Mouse (Mus musculus) forebrain, embryonic 10.5 days (tissue): ENCODE results near the gene Anks1b. TPM values are rescaled to one million over a fixed set of nuclear protein-coding genes. Genes with fewer than 3 reads are reported as not detected.

ENCODE experiments used
- DNase-seq: peaks from one replicate; pipeline ENCODE4 v3.0.0-alpha.2; 2017; ENCODE audit warnings: low spot score; ENCODE audit errors: extremely low spot score
- H3K27ac ChIP-seq: fragments of 300-500 bp; sonication (generic); 2 replicates; pipeline ENCODE4 v1.5.1; 2016; ENCODE audit warnings: mild to moderate bottlenecking
- H3K27me3 ChIP-seq: fragments of 300-500 bp; sonication (generic); 2 replicates; pipeline ENCODE4 v1.6.1; 2016; ENCODE audit warnings: mild to moderate bottlenecking; ENCODE audit not compliant: poor library complexity, severe bottlenecking
- H3K36me3 ChIP-seq: fragments of 300-500 bp; sonication (generic); replicated peaks from 2 replicates; pipeline ENCODE4 v1.6.1; 2016; ENCODE audit warnings: mild to moderate bottlenecking, moderate library complexity
- H3K4me1 ChIP-seq: fragments of 300-500 bp; sonication (generic); 2 replicates; pipeline ENCODE4 v1.6.1; 2016
- H3K4me3 ChIP-seq: fragments of 300-500 bp; sonication (generic); 2 replicates; pipeline ENCODE4 v1.5.1; 2016; ENCODE audit warnings: mild to moderate bottlenecking, moderate library complexity
- H3K9me3 ChIP-seq: fragments of 300-500 bp; sonication (generic); 2 replicates; pipeline ENCODE4 v1.6.1; 2016; ENCODE audit warnings: mild to moderate bottlenecking, moderate library complexity
- WGBS: fragments of 180-500 bp; shearing (Covaris S2); methylation state at CpG from one replicate; pipeline ENCODE4 v1.1.7; 2016; 5-methylcytosine and 5-hydroxymethylcytosine counted together
- polyA plus RNA-seq: library from polyadenylated mRNA; unstranded; fragments of >200 nt; fragmentation: Nextera tagmentation; extraction: Ambion mirVana; gene quantifications from 2 replicates; pipeline ENCODE4 v1.2.1, GENCODE M21; 2016

Gene Anks1b
- polyA plus RNA-seq, 1 experiment from 2014 or later = 3.1 TPM

- peaks cover 21% of the 10 kb centered on the region for H3K27me3 ChIP-seq
- H3K27ac ChIP-seq = no peak overlapping the region
- no peak for DNase-seq
- no peak overlapping the region for H3K4me3 ChIP-seq
- no peaks in the 10 kb centered on the region for H3K9me3 ChIP-seq
- H3K4me1 ChIP-seq = peaks cover 12% of the 10 kb centered on the region
- 90% methylated on average over 13 of the region's 13 CpGs for whole genome bisulfite sequencing
- H3K36me3 ChIP-seq = no peaks in the 10 kb centered on the region
Measured at GRCm38 (mm10) chr10:90723941-90724341, 850.6 kb downstream of the Anks1b start.

- H3K4me1 ChIP-seq = peaks cover 17% of the 10 kb centered on the region
- no peak overlapping the region for H3K27ac ChIP-seq
- DNase-seq = no peak
- whole genome bisulfite sequencing = 75% methylated on average over 1 of the region's 1 CpGs
- no peaks in the 10 kb centered on the region for H3K36me3 ChIP-seq
- H3K4me3 ChIP-seq = no peak overlapping the region
- no peaks in the 10 kb centered on the region for H3K9me3 ChIP-seq
- peaks cover 21% of the 10 kb centered on the region for H3K27me3 ChIP-seq
Measured at GRCm38 (mm10) chr10:90724931-90725330, 851.6 kb downstream of the Anks1b start.

- no peaks in the 10 kb centered on the region for H3K9me3 ChIP-seq
- H3K36me3 ChIP-seq = no peaks in the 10 kb centered on the region
- 35% methylated on average over 22 of the region's 22 CpGs for WGBS
Measured at GRCm38 (mm10) chr10:90728401-90729358, 855.4 kb downstream of the Anks1b start.

GRCm38 (mm10) chr10:90729527-90729926, 856.2 kb downstream of the Anks1b start:
- 61% methylated on average over 10 of the region's 10 CpGs for WGBS
- Histone ChIP-seq H3K27ac (no peak overlapping the region), H3K4me1 (peaks cover 12% of the 10 kb centered on the region), H3K4me3 (no peak overlapping the region), H3K27me3 (peaks cover 21% of the 10 kb centered on the region), H3K9me3 (no peaks in the 10 kb centered on the region), H3K36me3 (no peaks in the 10 kb centered on the region)
- no peak for DNase-seq

More at GRCm38 (mm10) chr10:90728401-90729358, 855.4 kb downstream of the Anks1b start:
- Histone ChIP-seq H3K4me1 (peaks cover 12% of the 10 kb centered on the region), H3K4me3 (peak overlapping the region; percentile 36), H3K27me3 (peaks cover 21% of the 10 kb centered on the region), H3K27ac (no peak overlapping the region)
- peak; percentile 65 for DNase-seq

GRCm38 (mm10) chr10:90732823-90733222, 859.5 kb downstream of the Anks1b start:
- Histone ChIP-seq H3K36me3 (no peaks in the 10 kb centered on the region), H3K27ac (no peak overlapping the region), H3K4me1 (peaks cover 12% of the 10 kb centered on the region), H3K9me3 (no peaks in the 10 kb centered on the region), H3K4me3 (no peak overlapping the region), H3K27me3 (peaks cover 8% of the 10 kb centered on the region)
- WGBS = 80% methylated on average over 4 of the region's 4 CpGs
- no peak for DNase-seq

GRCm38 (mm10) chr10:90733632-90734031, 860.3 kb downstream of the Anks1b start:
- no peak overlapping the region for H3K27ac ChIP-seq
- H3K4me1 ChIP-seq = peaks cover 8% of the 10 kb centered on the region
- DNase-seq = peak; percentile 34
- 29% methylated on average over 5 of the region's 5 CpGs for WGBS
- no peaks in the 10 kb centered on the region for H3K27me3 ChIP-seq
- H3K36me3 ChIP-seq = no peaks in the 10 kb centered on the region
- no peaks in the 10 kb centered on the region for H3K9me3 ChIP-seq
- H3K4me3 ChIP-seq = no peak overlapping the region

- no peaks in the 10 kb centered on the region for H3K9me3 ChIP-seq
- no peaks in the 10 kb centered on the region for H3K4me1 ChIP-seq
- WGBS = 82% methylated on average over 2 of the region's 2 CpGs
- DNase-seq = no peak
- no peak overlapping the region for H3K27ac ChIP-seq
- no peaks in the 10 kb centered on the region for H3K36me3 ChIP-seq
- no peaks in the 10 kb centered on the region for H3K27me3 ChIP-seq
- no peak overlapping the region for H3K4me3 ChIP-seq
Measured at GRCm38 (mm10) chr10:90738475-90738874, 865.2 kb downstream of the Anks1b start.

- Histone ChIP-seq H3K9me3 (no peaks in the 10 kb centered on the region), H3K27ac (no peak overlapping the region), H3K36me3 (no peaks in the 10 kb centered on the region), H3K27me3 (no peaks in the 10 kb centered on the region), H3K4me3 (no peak overlapping the region), H3K4me1 (no peaks in the 10 kb centered on the region)
- DNase-seq = no peak
- WGBS = 92% methylated on average over 5 of the region's 5 CpGs
Measured at GRCm38 (mm10) chr10:90740956-90741355, 867.6 kb downstream of the Anks1b start.

GRCm38 (mm10) chr10:90751889-90752288, 878.6 kb downstream of the Anks1b start:
- H3K27ac ChIP-seq = no peak overlapping the region

GRCm38 (mm10) chr10:90753106-90753505, 879.8 kb downstream of the Anks1b start:
- Histone ChIP-seq H3K36me3 (no peaks in the 10 kb centered on the region), H3K4me3 (no peak overlapping the region), H3K4me1 (no peaks in the 10 kb centered on the region), H3K27ac (no peak overlapping the region), H3K27me3 (no peaks in the 10 kb centered on the region), H3K9me3 (peaks cover 3% of the 10 kb centered on the region; the same call in 1 of the 2 replicates)
- no peak for DNase-seq
- WGBS = 83% methylated on average over 9 of the region's 9 CpGs

More at GRCm38 (mm10) chr10:90751889-90752288, 878.6 kb downstream of the Anks1b start:
- Histone ChIP-seq H3K4me3 (no peak overlapping the region), H3K36me3 (no peaks in the 10 kb centered on the region), H3K9me3 (peaks cover 3% of the 10 kb centered on the region; the same call in 1 of the 2 replicates), H3K27me3 (no peaks in the 10 kb centered on the region), H3K4me1 (no peaks in the 10 kb centered on the region)
- 90% methylated on average over 5 of the region's 5 CpGs for WGBS
- no peak for DNase-seq

- no peak overlapping the region for H3K27ac ChIP-seq
- no peaks in the 10 kb centered on the region for H3K4me1 ChIP-seq
- H3K36me3 ChIP-seq = no peaks in the 10 kb centered on the region
- no peaks in the 10 kb centered on the region for H3K27me3 ChIP-seq
- 89% methylated on average over 4 of the region's 4 CpGs for WGBS
- DNase-seq = no peak
- no peak overlapping the region for H3K4me3 ChIP-seq
- no peaks in the 10 kb centered on the region for H3K9me3 ChIP-seq
Measured at GRCm38 (mm10) chr10:90757773-90758172, 884.5 kb downstream of the Anks1b start.

- DNase-seq = no peak
- no peaks in the 10 kb centered on the region for H3K4me1 ChIP-seq
- no peak overlapping the region for H3K4me3 ChIP-seq
- H3K36me3 ChIP-seq = no peaks in the 10 kb centered on the region
- no peak overlapping the region for H3K27ac ChIP-seq
- no peaks in the 10 kb centered on the region for H3K9me3 ChIP-seq
- WGBS = 93% methylated on average over 5 of the region's 5 CpGs
- no peaks in the 10 kb centered on the region for H3K27me3 ChIP-seq
Measured at GRCm38 (mm10) chr10:90759929-90760328, 886.6 kb downstream of the Anks1b start.

GRCm38 (mm10) chr10:90766261-90766660, 893.0 kb downstream of the Anks1b start:
- Histone ChIP-seq H3K36me3 (no peaks in the 10 kb centered on the region), H3K27ac (no peak overlapping the region), H3K4me3 (no peak overlapping the region), H3K4me1 (peaks cover 12% of the 10 kb centered on the region), H3K27me3 (0 out of 2 replicates have a peak, but pooled peaks cover 6% of the 10 kb centered on the region), H3K9me3 (no peaks in the 10 kb centered on the region)
- WGBS = 73% methylated on average over 3 of the region's 3 CpGs
- no peak for DNase-seq
